Mouse (Mus musculus): ENCODE measurements around the gene Sgpl1. TPM values are rescaled to one million over a fixed set of nuclear protein-coding genes. Genes with fewer than 3 reads are reported as not detected.
"Not testable (repeated sequence)": the region's sequence is repeated elsewhere in the genome, so short reads cannot be mapped to it uniquely, and the experiment has no call there.

Gene Sgpl1
- polyA plus RNA-seq, 1 experiment from 2014 or later: 68.5 TPM

GRCm38 (mm10) chr10:61121732-61122131, 25.8 kb downstream of the Sgpl1 start:
- peaks cover 56% of the 10 kb centered on the region for H3K36me3 ChIP-seq (replicated peaks)
- not testable (repeated sequence) for H3K4me1 ChIP-seq; H3K27me3 ChIP-seq (replicated peaks; ENCODE audit: low read depth, poor library complexity, severe bottlenecking); DNase-seq (ENCODE audit: low spot score); H3K4me3 ChIP-seq; H3K9me3 ChIP-seq; H3K27ac ChIP-seq (replicated peaks)
- WGBS: 94% methylated on average over 4 of the region's 4 CpGs

- no peak for DNase-seq (ENCODE audit: low spot score)
- H3K4me3 ChIP-seq: no peak overlapping the region
- H3K9me3 ChIP-seq: no peaks in the 10 kb centered on the region
- H3K36me3 ChIP-seq (replicated peaks): peaks cover 71% of the 10 kb centered on the region
- H3K4me1 ChIP-seq: no peaks in the 10 kb centered on the region
- H3K27me3 ChIP-seq (replicated peaks; ENCODE audit: low read depth, poor library complexity, severe bottlenecking): no peaks in the 10 kb centered on the region
- H3K27ac ChIP-seq (replicated peaks): no peak overlapping the region
- 89% methylated on average over 2 of the region's 2 CpGs for WGBS
Observed at GRCm38 (mm10) chr10:61114246-61114720, 33.2 kb downstream of the Sgpl1 start.

- peaks cover 99% of the 10 kb centered on the region for H3K36me3 ChIP-seq (replicated peaks)
- no peak overlapping the region for H3K27ac ChIP-seq (replicated peaks)
- H3K4me3 ChIP-seq: no peak overlapping the region
- 86% methylated on average over 3 of the region's 3 CpGs for WGBS
- no peak for DNase-seq (ENCODE audit: low spot score)
- H3K4me1 ChIP-seq: no peaks in the 10 kb centered on the region
- no peaks in the 10 kb centered on the region for H3K9me3 ChIP-seq
- no peaks in the 10 kb centered on the region for H3K27me3 ChIP-seq (replicated peaks; ENCODE audit: low read depth, poor library complexity, severe bottlenecking)
Observed at GRCm38 (mm10) chr10:61103564-61104114, 43.9 kb downstream of the Sgpl1 start.

GRCm38 (mm10) chr10:61091866-61092265, 55.6 kb downstream of the Sgpl1 start:
- Histone ChIP-seq H3K27ac (replicated peaks) (no peak overlapping the region), H3K27me3 (replicated peaks; ENCODE audit: low read depth, poor library complexity, severe bottlenecking) (no peaks in the 10 kb centered on the region), H3K36me3 (replicated peaks) (0 out of 2 replicates have a peak, but pooled peaks cover 3% of the 10 kb centered on the region), H3K4me3 (no peak overlapping the region), H3K9me3 (no peaks in the 10 kb centered on the region), H3K4me1 (peaks cover 13% of the 10 kb centered on the region)
- DNase-seq (ENCODE audit: low spot score): no peak
- 68% methylated on average over 6 of the region's 6 CpGs for WGBS

- H3K4me1 ChIP-seq: peaks cover 18% of the 10 kb centered on the region
- peak within 1 kb of the TSS; percentile 86 for H3K27ac ChIP-seq (replicated peaks)
- H3K27me3 ChIP-seq (replicated peaks; ENCODE audit: low read depth, poor library complexity, severe bottlenecking): no peaks in the 10 kb centered on the region
- no peaks in the 10 kb centered on the region for H3K9me3 ChIP-seq
- no peaks in the 10 kb centered on the region for H3K36me3 ChIP-seq (replicated peaks)
- WGBS: 10% methylated on average over 33 of the region's 33 CpGs
- peak; percentile 76 for DNase-seq (ENCODE audit: low spot score)
- peak within 1 kb of the TSS; percentile 61 for H3K4me3 ChIP-seq
Observed at GRCm38 (mm10) chr10:61089170-61090142, 58.0 kb downstream of the Sgpl1 start, which contains the start of gene Pcbd1. Gene Pcbd1, plus strand, starts transcription at chr10:61089331.

GRCm38 (mm10) chr10:61088468-61088867, 59.0 kb downstream of the Sgpl1 start:
- DNase-seq (ENCODE audit: low spot score): no peak
- Histone ChIP-seq H3K27ac (replicated peaks) (no peak overlapping the region), H3K9me3 (no peaks in the 10 kb centered on the region), H3K4me3 (no peak overlapping the region), H3K36me3 (replicated peaks) (no peaks in the 10 kb centered on the region), H3K27me3 (replicated peaks; ENCODE audit: low read depth, poor library complexity, severe bottlenecking) (no peaks in the 10 kb centered on the region), H3K4me1 (peaks cover 18% of the 10 kb centered on the region)
- WGBS: 95% methylated on average over 3 of the region's 3 CpGs

- Histone ChIP-seq H3K4me1 (peaks cover 18% of the 10 kb centered on the region), H3K27me3 (replicated peaks; ENCODE audit: low read depth, poor library complexity, severe bottlenecking) (no peaks in the 10 kb centered on the region), H3K9me3 (no peaks in the 10 kb centered on the region), H3K36me3 (replicated peaks) (no peaks in the 10 kb centered on the region), H3K4me3 (no peak overlapping the region), H3K27ac (replicated peaks) (no peak overlapping the region)
- WGBS: 28% methylated on average over 3 of the region's 3 CpGs
- DNase-seq (ENCODE audit: low spot score): no peak
Observed at GRCm38 (mm10) chr10:61086502-61086901, 61.0 kb downstream of the Sgpl1 start.

- no peak for DNase-seq (ENCODE audit: low spot score)
- H3K27me3 ChIP-seq (replicated peaks; ENCODE audit: low read depth, poor library complexity, severe bottlenecking): no peaks in the 10 kb centered on the region
- H3K4me1 ChIP-seq: peaks cover 24% of the 10 kb centered on the region
- no peak overlapping the region for H3K27ac ChIP-seq (replicated peaks)
- H3K36me3 ChIP-seq (replicated peaks): no peaks in the 10 kb centered on the region
- WGBS: 92% methylated on average over 2 of the region's 2 CpGs
- H3K9me3 ChIP-seq: no peaks in the 10 kb centered on the region
- H3K4me3 ChIP-seq: no peak overlapping the region
Observed at GRCm38 (mm10) chr10:61085364-61085763, 62.1 kb downstream of the Sgpl1 start.

- no peak for DNase-seq (ENCODE audit: low spot score)
- H3K4me3 ChIP-seq: no peak overlapping the region
- no peaks in the 10 kb centered on the region for H3K36me3 ChIP-seq (replicated peaks)
- WGBS: 82% methylated on average over 11 of the region's 11 CpGs
- H3K9me3 ChIP-seq: no peaks in the 10 kb centered on the region
- 0 out of 2 replicates have a peak, but pooled peaks cover 4% of the 10 kb centered on the region for H3K27me3 ChIP-seq (replicated peaks; ENCODE audit: low read depth, poor library complexity, severe bottlenecking)
- peaks cover 29% of the 10 kb centered on the region for H3K4me1 ChIP-seq
- H3K27ac ChIP-seq (replicated peaks): peak overlapping the region; percentile 86
Observed at GRCm38 (mm10) chr10:61080931-61081255, 66.6 kb downstream of the Sgpl1 start.

GRCm38 (mm10) chr10:61080227-61080930, 67.1 kb downstream of the Sgpl1 start:
- peak; percentile 88 for DNase-seq (ENCODE audit: low spot score)
- Histone ChIP-seq H3K4me1 (peaks cover 29% of the 10 kb centered on the region), H3K27ac (replicated peaks) (peak overlapping the region; percentile 86), H3K27me3 (replicated peaks; ENCODE audit: low read depth, poor library complexity, severe bottlenecking) (0 out of 2 replicates have a peak, but pooled peaks cover 4% of the 10 kb centered on the region), H3K4me3 (peak overlapping the region; percentile 33), H3K9me3 (no peaks in the 10 kb centered on the region), H3K36me3 (replicated peaks) (no peaks in the 10 kb centered on the region)
- 40% methylated on average over 14 of the region's 14 CpGs for WGBS

GRCm38 (mm10) chr10:61075607-61076006, 71.9 kb downstream of the Sgpl1 start:
- WGBS: 90% methylated on average over 3 of the region's 3 CpGs
- DNase-seq (ENCODE audit: low spot score): no peak
- no peak overlapping the region for H3K27ac ChIP-seq (replicated peaks)

GRCm38 (mm10) chr10:61074643-61075042, 72.9 kb downstream of the Sgpl1 start:
- no peak for DNase-seq (ENCODE audit: low spot score)
- Histone ChIP-seq H3K9me3 (no peaks in the 10 kb centered on the region), H3K4me3 (no peak overlapping the region), H3K27me3 (replicated peaks; ENCODE audit: low read depth, poor library complexity, severe bottlenecking) (0 out of 2 replicates have a peak, but pooled peaks cover 14% of the 10 kb centered on the region), H3K27ac (replicated peaks) (no peak overlapping the region), H3K4me1 (peaks cover 23% of the 10 kb centered on the region), H3K36me3 (replicated peaks) (no peaks in the 10 kb centered on the region)
- 5% methylated on average over 1 of the region's 1 CpGs for WGBS

More at GRCm38 (mm10) chr10:61075607-61076006, 71.9 kb downstream of the Sgpl1 start:
- Histone ChIP-seq H3K4me1 (peaks cover 30% of the 10 kb centered on the region), H3K36me3 (replicated peaks) (no peaks in the 10 kb centered on the region), H3K27me3 (replicated peaks; ENCODE audit: low read depth, poor library complexity, severe bottlenecking) (0 out of 2 replicates have a peak, but pooled peaks cover 13% of the 10 kb centered on the region), H3K9me3 (no peaks in the 10 kb centered on the region), H3K4me3 (no peak overlapping the region)
